Mouse (Mus musculus): ENCODE results near the gene Tmem223. TPM values are rescaled to one million over a fixed set of nuclear protein-coding genes. Genes with fewer than 3 reads are reported as not detected.

Tmem223 gene
- total and polyA plus RNA-seq, 2 experiments from 2014 or later, result 214 to 306 TPM

DNA sequence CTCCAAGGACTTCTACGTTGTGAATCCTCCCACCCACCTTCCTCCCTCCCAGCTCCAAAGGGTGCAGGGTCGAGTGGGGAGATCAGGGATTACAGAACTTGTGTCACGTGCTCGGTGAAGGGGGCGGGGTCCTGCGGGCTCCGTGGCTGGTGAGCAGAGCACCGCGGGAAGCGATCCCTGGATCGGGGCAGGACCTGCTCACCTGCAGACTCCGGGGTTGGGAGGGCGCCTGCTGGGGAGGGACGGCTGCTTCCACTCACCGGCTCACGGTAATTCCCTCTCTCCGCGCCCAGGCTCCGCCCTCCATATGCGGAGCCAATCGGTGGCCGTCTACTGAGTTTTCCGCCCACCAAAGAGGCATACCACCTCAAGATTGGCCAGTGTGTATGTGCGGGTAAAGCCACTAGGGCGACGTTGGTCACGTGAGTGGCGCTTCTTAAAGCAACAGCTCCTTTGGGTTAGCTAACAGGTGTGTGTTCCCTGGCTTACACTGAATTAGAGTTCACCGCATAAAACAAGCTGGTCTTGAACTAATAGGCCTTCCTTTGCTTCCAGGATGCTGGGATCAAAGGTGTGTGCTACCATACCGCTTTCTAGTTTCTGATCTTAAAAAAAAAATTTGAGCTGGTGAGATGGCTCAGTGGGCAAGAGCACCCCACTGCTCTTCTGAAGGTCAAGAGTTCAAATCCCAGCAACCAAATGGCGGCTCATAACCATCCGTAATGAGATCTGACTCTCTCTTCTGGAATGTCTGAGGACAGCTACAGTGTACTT is 15.4 kb downstream of the Tmem223 start, which contains the start of gene Taf6l:
Gene Taf6l, minus strand, starts transcription at position 410 of the 774 bp plus-strand sequence.
- peak within 1 kb of the TSS; percentile 68 for H3K27ac ChIP-seq (ENCODE audit: low read depth)
- peak; percentile 95 for DNase-seq (ENCODE audit: low spot score)
- H3K27me3 ChIP-seq (ENCODE audit: control insufficient read depth, insufficient read depth, low read length), result no peaks in the 10 kb centered on the region
- peak within 1 kb of the TSS; percentile 85 for H3K4me3 ChIP-seq (ENCODE audit: low read depth, low read length)
- H3K36me3 ChIP-seq (replicated peaks; ENCODE audit: control insufficient read depth, insufficient read depth, low read length), result peaks cover 26% of the 10 kb centered on the region
- H3K9ac ChIP-seq (replicated peaks; ENCODE audit: low read depth, low read length), result peak within 1 kb of the TSS; percentile 67
- H3K9me3 ChIP-seq (replicated peaks; ENCODE audit: control insufficient read depth, low read length), result no peaks in the 10 kb centered on the region
- peak within 1 kb of the TSS; percentile 86 for H3K4me2 ChIP-seq (ENCODE audit: low read depth, low read length)
- H3K4me1 ChIP-seq (ENCODE audit: control insufficient read depth, insufficient read depth), result no peaks in the 10 kb centered on the region; the same call in 1 of the 2 replicates
- ATAC-seq (ENCODE audit: insufficient read depth, low read depth), result peak; percentile 99
- 1% methylated on average over 32 of the region's 32 CpGs for WGBS
- peak; percentile 36 for TF ChIP-seq CTCF (IDR thresholded peaks at IDR 0.05; ENCODE audit: low read depth)
- TF ChIP-seq EP300 (IDR thresholded peaks at IDR 0.05; ENCODE audit: low read depth), result no peak

DNA sequence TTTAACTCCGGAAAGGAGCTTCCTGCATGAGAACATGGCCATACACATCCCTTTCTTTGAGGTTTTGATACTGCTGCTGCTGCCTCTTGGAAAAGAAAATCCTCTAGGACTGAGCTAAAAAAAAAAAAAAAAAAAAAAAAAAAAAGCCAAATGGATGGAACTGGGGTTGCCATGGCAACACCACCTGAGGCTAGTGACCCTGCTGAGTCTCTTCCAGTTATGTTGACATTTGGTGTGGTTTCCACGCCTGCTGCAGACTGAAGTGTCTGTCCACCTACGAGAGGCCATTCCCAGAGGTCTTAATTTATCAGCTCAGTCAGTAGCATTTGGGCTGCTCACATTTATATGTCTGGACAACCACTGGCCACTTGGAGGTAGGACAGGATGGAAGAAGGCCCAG is 17.7 kb downstream of the Tmem223 start:
- Histone ChIP-seq H3K36me3 (replicated peaks; ENCODE audit: control insufficient read depth, insufficient read depth, low read length) (peaks cover 17% of the 10 kb centered on the region), H3K9me3 (replicated peaks; ENCODE audit: control insufficient read depth, low read length) (no peaks in the 10 kb centered on the region), H3K9ac (replicated peaks; ENCODE audit: low read depth, low read length) (no peak overlapping the region), H3K4me1 (ENCODE audit: control insufficient read depth, insufficient read depth) (no peaks in the 10 kb centered on the region; the same call in 1 of the 2 replicates), H3K4me2 (ENCODE audit: low read depth, low read length) (no peak overlapping the region), H3K27ac (ENCODE audit: low read depth) (no peak overlapping the region), H3K27me3 (ENCODE audit: control insufficient read depth, insufficient read depth, low read length) (no peaks in the 10 kb centered on the region), H3K4me3 (ENCODE audit: low read depth, low read length) (no peak overlapping the region)
- 47% methylated on average over 3 of the region's 3 CpGs for WGBS
- ATAC-seq (ENCODE audit: insufficient read depth, low read depth) (no peak), DNase-seq (ENCODE audit: low spot score) (no peak)
- no peak for TF ChIP-seq CTCF (IDR thresholded peaks at IDR 0.05; ENCODE audit: low read depth)
- TF ChIP-seq EP300 (IDR thresholded peaks at IDR 0.05; ENCODE audit: low read depth), result no peak

GRCm38 (mm10) chr19:8789171-8789570 is 18.4 kb downstream of the Tmem223 start:
- TF ChIP-seq EP300 (IDR thresholded peaks at IDR 0.05; ENCODE audit: low read depth) (no peak), CTCF (IDR thresholded peaks at IDR 0.05; ENCODE audit: low read depth) (no peak)
- ATAC-seq (ENCODE audit: insufficient read depth, low read depth) (no peak), DNase-seq (ENCODE audit: low spot score) (no peak)
- WGBS, result 52% methylated on average over 1 of the region's 1 CpGs
- H3K4me3 ChIP-seq (ENCODE audit: low read depth, low read length), result no peak overlapping the region
- H3K36me3 ChIP-seq (replicated peaks; ENCODE audit: control insufficient read depth, insufficient read depth, low read length), result peaks cover 19% of the 10 kb centered on the region
- no peaks in the 10 kb centered on the region for H3K9me3 ChIP-seq (replicated peaks; ENCODE audit: control insufficient read depth, low read length)
- no peak overlapping the region for H3K27ac ChIP-seq (ENCODE audit: low read depth)
- H3K4me1 ChIP-seq (ENCODE audit: control insufficient read depth, insufficient read depth), result no peaks in the 10 kb centered on the region; the same call in 1 of the 2 replicates
- H3K4me2 ChIP-seq (ENCODE audit: low read depth, low read length), result no peak overlapping the region
- H3K27me3 ChIP-seq (ENCODE audit: control insufficient read depth, insufficient read depth, low read length), result no peaks in the 10 kb centered on the region
- H3K9ac ChIP-seq (replicated peaks; ENCODE audit: low read depth, low read length), result no peak overlapping the region

DNA sequence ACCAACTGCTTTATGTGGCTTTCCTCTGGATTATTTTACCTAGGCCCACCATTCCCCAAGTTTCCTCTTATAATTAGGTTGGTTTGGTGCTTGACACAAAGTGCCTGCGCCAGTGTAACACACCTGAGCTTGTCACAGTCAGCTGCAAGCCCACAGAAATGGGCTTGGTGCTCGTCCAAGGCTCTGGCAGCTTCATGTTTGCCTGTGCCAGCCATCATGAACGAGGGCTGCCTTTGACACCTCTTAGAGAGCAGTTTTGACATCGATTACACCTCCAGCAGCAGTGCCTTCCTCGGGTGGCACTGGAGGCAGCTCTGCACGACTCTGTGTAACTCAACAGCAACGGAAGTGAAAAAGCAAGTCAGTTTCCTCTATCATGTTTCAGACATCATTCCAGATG is 19.4 kb downstream of the Tmem223 start:
- ATAC-seq (ENCODE audit: insufficient read depth, low read depth) (no peak), DNase-seq (ENCODE audit: low spot score) (no peak)
- 74% methylated on average over 7 of the region's 7 CpGs for WGBS
- Histone ChIP-seq H3K9me3 (replicated peaks; ENCODE audit: control insufficient read depth, low read length) (no peaks in the 10 kb centered on the region), H3K36me3 (replicated peaks; ENCODE audit: control insufficient read depth, insufficient read depth, low read length) (peaks cover 29% of the 10 kb centered on the region), H3K9ac (replicated peaks; ENCODE audit: low read depth, low read length) (no peak overlapping the region), H3K4me3 (ENCODE audit: low read depth, low read length) (no peak overlapping the region), H3K4me1 (ENCODE audit: control insufficient read depth, insufficient read depth) (no peaks in the 10 kb centered on the region; the same call in 1 of the 2 replicates), H3K27ac (ENCODE audit: low read depth) (no peak overlapping the region), H3K27me3 (ENCODE audit: control insufficient read depth, insufficient read depth, low read length) (no peaks in the 10 kb centered on the region), H3K4me2 (ENCODE audit: low read depth, low read length) (no peak overlapping the region)
- TF ChIP-seq CTCF (IDR thresholded peaks at IDR 0.05; ENCODE audit: low read depth) (no peak), EP300 (IDR thresholded peaks at IDR 0.05; ENCODE audit: low read depth) (no peak)

DNA sequence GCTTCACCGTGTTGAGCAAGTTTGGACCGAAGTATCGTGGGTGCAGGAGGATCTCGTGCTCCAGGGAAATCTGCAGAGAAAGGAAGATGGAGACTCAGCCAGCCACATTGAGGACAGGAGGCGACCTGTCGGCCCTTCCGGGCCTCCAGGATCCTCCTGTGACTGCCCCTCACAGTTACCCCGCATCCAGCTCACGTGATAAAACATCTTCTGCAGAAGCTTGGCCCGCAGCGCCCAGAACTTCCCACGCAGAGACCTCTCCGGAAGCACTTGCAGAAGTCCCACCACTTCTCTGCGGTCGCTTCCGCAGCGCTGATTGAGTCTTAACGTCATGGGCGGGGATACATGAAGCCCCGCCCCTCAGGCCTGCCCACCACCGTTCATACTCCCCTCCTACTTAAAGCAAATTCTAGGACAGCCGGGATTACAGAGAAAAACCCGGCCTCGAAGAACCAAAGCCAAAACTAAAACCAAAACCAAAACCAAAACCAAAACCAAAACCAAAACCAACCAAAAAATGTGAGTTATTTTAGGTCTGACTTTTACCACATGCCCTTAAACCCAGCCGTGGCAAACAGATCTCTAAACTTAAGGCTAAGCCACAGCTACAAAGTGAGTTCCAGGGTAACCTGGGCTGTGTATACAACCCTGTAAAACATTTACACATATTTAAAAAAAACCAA is 27.6 kb downstream of the Tmem223 start, which contains the start of gene Polr2g:
Gene Polr2g, minus strand, starts transcription at position 314 of the 683 bp plus-strand sequence.
- ATAC-seq (ENCODE audit: insufficient read depth, low read depth) (peak; percentile 78), DNase-seq (ENCODE audit: low spot score) (peak; percentile 96)
- Histone ChIP-seq H3K4me2 (ENCODE audit: low read depth, low read length) (peak within 1 kb of the TSS; percentile 76), H3K27ac (ENCODE audit: low read depth) (peak within 1 kb of the TSS; percentile 73), H3K4me3 (ENCODE audit: low read depth, low read length) (peak within 1 kb of the TSS; percentile 71), H3K9ac (replicated peaks; ENCODE audit: low read depth, low read length) (peak within 1 kb of the TSS; percentile 68), H3K36me3 (replicated peaks; ENCODE audit: control insufficient read depth, insufficient read depth, low read length) (peaks cover 25% of the 10 kb centered on the region), H3K4me1 (ENCODE audit: control insufficient read depth, insufficient read depth) (peaks cover 13% of the 10 kb centered on the region; the same call in 1 of the 2 replicates), H3K9me3 (replicated peaks; ENCODE audit: control insufficient read depth, low read length) (no peaks in the 10 kb centered on the region), H3K27me3 (ENCODE audit: control insufficient read depth, insufficient read depth, low read length) (no peaks in the 10 kb centered on the region)
- TF ChIP-seq EP300 (IDR thresholded peaks at IDR 0.05; ENCODE audit: low read depth) (peak; percentile 20; the same call in 1 of the 2 replicates), CTCF (IDR thresholded peaks at IDR 0.05; ENCODE audit: low read depth) (no peak)
- WGBS, result 1% methylated on average over 25 of the region's 25 CpGs
